Mouse (Mus musculus) cerebellum, adult 2 months (tissue): ENCODE results near the gene Itga2.

ENCODE experiments used
- CTCF ChIP-seq: fragments of 200-500 bp; IDR thresholded peaks from 2 replicates; pipeline ENCODE4 v1.5.1; 2011; ENCODE audit warnings: low read depth, mild to moderate bottlenecking, control low read depth, low read length, moderate library complexity, borderline replicate concordance; ENCODE audit not compliant: insufficient read depth
- POLR2A ChIP-seq: fragments of 200-500 bp; IDR thresholded peaks from 2 replicates; pipeline ENCODE4 v1.6.1; 2011; ENCODE audit warnings: low read length, control low read depth, borderline replicate concordance; ENCODE audit not compliant: insufficient read depth

- TF ChIP-seq POLR2A (no peak), CTCF (no peak)
Measured at GRCm38 (mm10) chr13:114856269-114856627, 75.7 kb downstream of the Itga2 start.
